Mouse (Mus musculus): ENCODE results near the gene Zfpm1.

The Zfpm1 gene

GRCm38 (mm10) chr8:122326114-122326542 is 44.2 kb downstream of the Zfpm1 start:
- no peak for DNase-seq (ENCODE audit: low spot score)

GRCm38 (mm10) chr8:122329072-122329471 is 47.1 kb downstream of the Zfpm1 start:
- DNase-seq (ENCODE audit: low spot score): no peak

GRCm38 (mm10) chr8:122329553-122330239 is 47.8 kb downstream of the Zfpm1 start:
- DNase-seq (ENCODE audit: low spot score): no peak

- no peak for DNase-seq (ENCODE audit: low spot score)
Measured at GRCm38 (mm10) chr8:122330446-122331133, 48.6 kb downstream of the Zfpm1 start.

GRCm38 (mm10) chr8:122331134-122331523 is 49.2 kb downstream of the Zfpm1 start:
- DNase-seq (ENCODE audit: low spot score): no peak

- DNase-seq (ENCODE audit: low spot score): peak; percentile 73
Measured at GRCm38 (mm10) chr8:122332753-122333506, 51.0 kb downstream of the Zfpm1 start.

- no peak for DNase-seq (ENCODE audit: low spot score)
Measured at GRCm38 (mm10) chr8:122333531-122333930, 51.6 kb downstream of the Zfpm1 start.

GRCm38 (mm10) chr8:122334791-122335490 is 53.0 kb downstream of the Zfpm1 start:
- no peak for DNase-seq (ENCODE audit: low spot score)

GRCm38 (mm10) chr8:122335638-122336250 is 53.8 kb downstream of the Zfpm1 start:
- DNase-seq (ENCODE audit: low spot score): no peak

GRCm38 (mm10) chr8:122336251-122336910 is 54.4 kb downstream of the Zfpm1 start:
- no peak for DNase-seq (ENCODE audit: low spot score)

- DNase-seq (ENCODE audit: low spot score): no peak
Measured at GRCm38 (mm10) chr8:122338852-122339251, 56.9 kb downstream of the Zfpm1 start.

GRCm38 (mm10) chr8:122340761-122341160 is 58.8 kb downstream of the Zfpm1 start:
- DNase-seq (ENCODE audit: low spot score): no peak

GRCm38 (mm10) chr8:122341790-122342189 is 59.8 kb downstream of the Zfpm1 start:
- DNase-seq (ENCODE audit: low spot score): no peak

- DNase-seq (ENCODE audit: low spot score): no peak
Measured at GRCm38 (mm10) chr8:122342362-122342761, 60.4 kb downstream of the Zfpm1 start.

GRCm38 (mm10) chr8:122342806-122343209 is 60.9 kb downstream of the Zfpm1 start:
- peak; percentile 35 for DNase-seq (ENCODE audit: low spot score)

GRCm38 (mm10) chr8:122343341-122343740 is 61.4 kb downstream of the Zfpm1 start:
- no peak for DNase-seq (ENCODE audit: low spot score)

GRCm38 (mm10) chr8:122343758-122344157 is 61.8 kb downstream of the Zfpm1 start:
- peak; percentile 21 for DNase-seq (ENCODE audit: low spot score)

- no peak for DNase-seq (ENCODE audit: low spot score)
Measured at GRCm38 (mm10) chr8:122344219-122344618, 62.3 kb downstream of the Zfpm1 start.

GRCm38 (mm10) chr8:122345181-122346095 is 63.5 kb downstream of the Zfpm1 start:
- no peak for DNase-seq (ENCODE audit: low spot score)

Measured in T-cell, adult 2 months (primary cell).